Mouse (Mus musculus): ENCODE data around the gene Itpkb. TPM values are rescaled to one million over a fixed set of nuclear protein-coding genes. Genes with fewer than 3 reads are reported as not detected.

Gene Itpkb
- polyA plus RNA-seq, 1 experiment: 8.9 TPM

GRCm38 (mm10) chr1:180390746-180391574 lies 60.7 kb downstream of the Itpkb start:
- DNase-seq (ENCODE audit: extremely low spot score in 1 of 2, low spot score in 1 of 2): no peak

GRCm38 (mm10) chr1:180391575-180391945 lies 61.3 kb downstream of the Itpkb start:
- DNase-seq (ENCODE audit: extremely low spot score in 1 of 2, low spot score in 1 of 2): no peak

GRCm38 (mm10) chr1:180392137-180392798 lies 62.0 kb downstream of the Itpkb start:
- DNase-seq (ENCODE audit: extremely low spot score in 1 of 2, low spot score in 1 of 2): no peak

- DNase-seq (ENCODE audit: extremely low spot score in 1 of 2, low spot score in 1 of 2): no peak
These were observed 62.9 kb downstream of the Itpkb start for GRCm38 (mm10) chr1:180393017-180393797.

GRCm38 (mm10) chr1:180393873-180394272 lies 63.6 kb downstream of the Itpkb start:
- no peak for DNase-seq (ENCODE audit: extremely low spot score in 1 of 2, low spot score in 1 of 2)

- no peak for DNase-seq (ENCODE audit: extremely low spot score in 1 of 2, low spot score in 1 of 2)
These were observed 67.4 kb downstream of the Itpkb start for GRCm38 (mm10) chr1:180397734-180398133.

- DNase-seq (ENCODE audit: extremely low spot score in 1 of 2, low spot score in 1 of 2): no peak
These were observed 68.2 kb downstream of the Itpkb start for GRCm38 (mm10) chr1:180398446-180398845.

GRCm38 (mm10) chr1:180400691-180401455 lies 70.6 kb downstream of the Itpkb start:
- DNase-seq (ENCODE audit: extremely low spot score in 1 of 2, low spot score in 1 of 2): no peak

- DNase-seq (ENCODE audit: extremely low spot score in 1 of 2, low spot score in 1 of 2): no peak
These were observed 71.4 kb downstream of the Itpkb start for GRCm38 (mm10) chr1:180401725-180402124.

GRCm38 (mm10) chr1:180402481-180403081 lies 72.3 kb downstream of the Itpkb start:
- DNase-seq (ENCODE audit: extremely low spot score in 1 of 2, low spot score in 1 of 2): no peak

- no peak for DNase-seq (ENCODE audit: extremely low spot score in 1 of 2, low spot score in 1 of 2)
These were observed 73.0 kb downstream of the Itpkb start for GRCm38 (mm10) chr1:180403357-180403693.

GRCm38 (mm10) chr1:180403694-180404606 lies 73.7 kb downstream of the Itpkb start:
- no peak for DNase-seq (ENCODE audit: extremely low spot score in 1 of 2, low spot score in 1 of 2)

GRCm38 (mm10) chr1:180404706-180405105 lies 74.4 kb downstream of the Itpkb start:
- no peak for DNase-seq (ENCODE audit: extremely low spot score in 1 of 2, low spot score in 1 of 2)

GRCm38 (mm10) chr1:180405576-180406335 lies 75.5 kb downstream of the Itpkb start:
- DNase-seq (ENCODE audit: extremely low spot score in 1 of 2, low spot score in 1 of 2): no peak

GRCm38 (mm10) chr1:180406336-180407035 lies 76.2 kb downstream of the Itpkb start:
- DNase-seq (ENCODE audit: extremely low spot score in 1 of 2, low spot score in 1 of 2): no peak

- DNase-seq (ENCODE audit: extremely low spot score in 1 of 2, low spot score in 1 of 2): peak in 1 of 2 experiments; percentile 65
These were observed 76.9 kb downstream of the Itpkb start for GRCm38 (mm10) chr1:180407171-180407671.

Data from frontal cortex, adult 2 months (tissue).